Mouse (Mus musculus) 3134 (cell line): Measurements from ENCODE around the gene Zdhhc4.

ENCODE experiments used
- DNase-seq: peaks from one replicate; pipeline ENCODE4 v3.0.0-alpha.2; 2011; ENCODE audit warnings: low spot score; ENCODE audit not compliant: insufficient read length; ENCODE audit errors: extremely low read depth

Gene Zdhhc4

GRCm38 (mm10) chr5:143328690-143329495 is at the start of gene Zdhhc4:
TSS of gene Zdhhc4 (minus strand) at chr5:143329256.
- DNase-seq, result peak; percentile 85

- DNase-seq, result no peak
Observed at GRCm38 (mm10) chr5:143376156-143376555, 47.1 kb upstream of the Zdhhc4 start.

- DNase-seq, result no peak
Observed at GRCm38 (mm10) chr5:143375242-143375641, 46.2 kb upstream of the Zdhhc4 start.

GRCm38 (mm10) chr5:143372818-143373217 is 43.8 kb upstream of the Zdhhc4 start:
- DNase-seq, result no peak

GRCm38 (mm10) chr5:143371146-143371510 is 42.1 kb upstream of the Zdhhc4 start:
- no peak for DNase-seq

- no peak for DNase-seq
Observed at GRCm38 (mm10) chr5:143370416-143371145, 41.5 kb upstream of the Zdhhc4 start.

GRCm38 (mm10) chr5:143369611-143370255 is 40.7 kb upstream of the Zdhhc4 start:
- no peak for DNase-seq

GRCm38 (mm10) chr5:143367931-143368330 is 38.9 kb upstream of the Zdhhc4 start:
- DNase-seq, result no peak

- DNase-seq, result no peak
Observed at GRCm38 (mm10) chr5:143363678-143364615, 34.9 kb upstream of the Zdhhc4 start.

DNA sequence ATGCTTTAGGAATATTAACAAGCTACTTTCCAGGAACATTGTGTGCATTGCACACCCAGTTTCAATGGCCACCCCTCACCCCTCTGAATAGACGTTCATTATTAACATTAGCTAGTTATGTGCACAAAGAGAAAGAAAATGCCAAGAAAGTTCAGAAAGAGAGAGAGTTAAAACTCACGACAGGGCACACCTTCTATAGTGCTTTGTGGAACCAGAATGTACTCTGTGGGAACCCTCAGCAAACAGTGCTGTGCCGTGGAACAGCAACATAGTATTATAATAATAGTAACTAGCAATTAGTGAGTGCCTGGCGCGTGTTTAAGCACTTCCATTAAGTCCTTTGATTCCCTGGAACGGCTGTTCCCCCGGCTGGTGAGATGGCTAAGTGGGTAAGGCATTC is 32.4 kb upstream of the Zdhhc4 start:
- no peak for DNase-seq

DNA sequence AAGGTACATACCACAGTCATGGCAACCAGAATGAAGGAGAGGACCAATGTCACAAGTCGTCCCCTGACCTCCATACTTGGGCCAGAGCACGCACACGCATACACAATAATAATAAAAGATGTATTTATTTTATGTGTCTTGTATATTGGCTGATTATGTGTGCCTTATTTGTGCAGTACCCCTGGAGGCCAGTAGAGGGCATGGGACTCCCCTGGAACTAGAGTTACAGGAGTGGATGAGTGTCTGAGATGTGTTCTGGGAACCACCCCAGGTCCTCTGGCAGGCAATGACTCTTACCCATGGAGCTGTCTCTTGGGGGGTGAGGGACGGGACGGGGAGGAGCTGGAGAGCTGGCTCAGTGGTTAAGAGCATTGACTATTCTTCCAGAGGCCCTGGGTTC is 30.9 kb upstream of the Zdhhc4 start:
- no peak for DNase-seq

DNA sequence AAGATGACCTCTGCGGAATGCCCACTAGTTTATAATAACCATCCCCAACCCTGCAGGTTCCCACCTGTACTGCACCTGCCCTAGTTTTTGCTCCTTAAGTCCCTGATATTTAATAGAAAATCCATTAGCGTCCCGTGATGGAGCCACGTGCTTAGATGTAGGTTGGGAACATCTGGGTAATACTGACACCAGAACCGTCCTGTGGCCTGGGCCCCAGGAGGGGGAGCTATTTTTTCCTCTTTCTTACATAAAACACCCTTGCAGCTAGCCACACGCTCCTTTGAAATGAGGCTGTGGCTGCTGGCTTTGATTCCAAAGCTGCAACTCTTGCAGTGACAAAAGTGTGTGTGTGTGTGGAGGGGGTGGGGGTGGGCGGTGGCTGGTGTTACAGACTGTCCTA is 30.2 kb upstream of the Zdhhc4 start:
- DNase-seq, result no peak

DNA sequence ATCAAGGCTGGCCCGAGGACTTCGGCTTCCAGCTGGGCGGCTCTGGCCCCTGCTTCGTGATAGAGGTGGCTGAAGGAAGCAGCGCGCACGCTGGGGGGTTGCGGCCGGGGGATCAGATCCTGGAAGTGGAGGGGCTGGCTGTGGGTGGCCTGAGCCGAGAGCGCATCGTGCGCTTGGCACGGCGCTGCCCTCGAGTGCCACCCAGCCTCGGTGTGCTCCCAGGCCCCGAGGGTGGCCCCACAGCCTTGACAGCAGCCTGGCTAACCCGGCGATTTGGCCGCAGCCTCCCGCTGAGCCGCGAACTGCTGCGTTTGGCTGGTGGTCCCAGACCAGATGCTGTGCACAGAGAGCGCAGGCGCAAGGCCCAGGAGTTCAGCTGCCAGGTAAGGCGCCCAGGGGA is 28.5 kb upstream of the Zdhhc4 start:
- DNase-seq, result no peak

DNA sequence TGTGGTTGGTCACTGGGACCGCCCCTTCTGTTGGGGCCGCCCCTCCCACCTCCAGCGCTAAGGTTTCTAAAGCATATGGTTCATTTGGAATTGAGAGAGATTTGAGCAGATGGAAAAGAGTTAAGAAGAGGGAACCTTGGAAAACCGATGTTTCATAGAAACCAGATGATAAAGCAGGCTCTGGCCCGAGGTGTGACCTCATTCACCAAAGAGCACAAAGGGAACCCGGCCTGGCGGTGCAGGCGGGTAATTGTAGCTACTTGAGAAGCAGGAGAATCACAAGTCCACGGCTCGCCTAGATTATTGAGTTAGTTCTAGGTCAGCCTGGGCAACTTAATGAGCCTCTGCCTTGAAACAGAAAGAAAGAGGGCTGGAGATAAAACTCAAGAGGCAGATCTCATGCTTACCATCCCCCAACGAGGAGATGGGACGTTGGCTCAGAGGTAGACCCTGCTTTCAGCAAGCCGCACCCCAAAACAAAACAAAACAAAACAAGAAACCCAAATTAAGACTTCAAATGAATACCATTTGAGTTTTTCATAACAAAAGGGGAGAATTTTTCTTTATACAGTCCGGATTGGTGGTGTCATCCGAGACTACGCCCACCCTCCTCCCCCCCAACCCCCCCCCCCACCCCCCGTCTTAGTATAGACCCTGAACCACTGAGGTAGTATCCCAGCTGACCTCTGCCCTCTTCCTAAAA is 27.8 kb upstream of the Zdhhc4 start, which contains the start of gene Grid2ip:
Gene Grid2ip, plus strand, starts transcription at position 653 of the 703 bp plus-strand sequence.
- no peak for DNase-seq

DNA sequence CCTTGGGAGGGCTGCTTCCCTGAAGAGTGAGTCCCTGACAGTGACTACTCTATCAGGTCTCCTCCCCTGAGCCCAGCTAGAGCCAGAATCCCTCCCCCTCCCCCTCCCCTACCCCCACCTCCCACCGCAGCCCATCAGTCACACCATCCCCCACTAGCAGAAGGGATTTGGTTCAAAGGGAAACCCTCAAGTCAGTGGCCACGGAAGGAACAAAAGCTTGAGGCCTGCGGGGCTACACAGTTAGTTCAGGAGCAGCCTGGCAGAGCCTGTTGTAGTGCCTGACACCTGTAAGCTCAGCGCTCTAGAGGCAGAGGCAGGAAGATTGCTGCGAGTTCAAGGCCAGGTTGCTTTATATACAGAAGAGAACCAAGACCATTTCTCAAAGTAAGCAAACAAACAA is 27.0 kb upstream of the Zdhhc4 start:
- no peak for DNase-seq

DNA sequence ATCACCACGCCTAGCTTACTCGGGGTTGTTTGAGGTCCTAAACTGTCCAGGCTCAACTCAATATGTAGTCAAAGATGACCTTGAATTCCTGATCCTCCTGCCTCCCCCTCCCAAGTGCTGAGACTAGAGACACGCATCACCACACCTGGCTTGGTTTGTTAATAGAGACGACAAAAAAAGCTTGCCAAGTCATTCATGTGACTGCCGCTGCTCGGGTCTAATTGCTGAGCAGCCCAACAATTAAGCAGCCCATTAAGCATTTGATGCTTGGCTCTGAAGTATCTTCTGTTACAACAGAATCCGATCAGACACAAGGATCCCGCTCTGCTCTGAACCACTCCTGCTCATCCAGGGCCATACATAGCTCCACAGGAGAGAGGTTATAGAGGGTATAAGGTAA is 17.3 kb upstream of the Zdhhc4 start:
- no peak for DNase-seq

DNA sequence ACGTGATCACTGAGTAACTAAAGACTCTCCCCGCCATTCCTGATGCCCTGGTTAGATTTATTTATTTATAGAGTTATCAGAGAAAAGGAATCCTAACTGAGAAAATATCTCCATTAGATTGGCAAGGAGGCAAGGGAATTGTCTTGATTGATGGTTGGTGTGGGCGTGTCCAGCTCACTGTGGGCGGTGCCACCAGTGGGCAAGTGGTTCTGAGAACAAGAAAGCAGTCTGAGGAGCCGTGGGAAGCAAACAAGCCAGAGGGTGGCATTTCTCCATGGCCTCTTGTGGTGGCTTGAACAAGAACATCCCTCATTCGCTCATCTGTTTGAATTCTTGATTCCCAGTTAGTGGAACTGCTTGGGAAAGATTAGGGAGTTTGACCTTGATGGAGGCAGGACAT is 10.5 kb upstream of the Zdhhc4 start:
- no peak for DNase-seq

GRCm38 (mm10) chr5:143336559-143336958 is 7.5 kb upstream of the Zdhhc4 start:
- no peak for DNase-seq

DNA sequence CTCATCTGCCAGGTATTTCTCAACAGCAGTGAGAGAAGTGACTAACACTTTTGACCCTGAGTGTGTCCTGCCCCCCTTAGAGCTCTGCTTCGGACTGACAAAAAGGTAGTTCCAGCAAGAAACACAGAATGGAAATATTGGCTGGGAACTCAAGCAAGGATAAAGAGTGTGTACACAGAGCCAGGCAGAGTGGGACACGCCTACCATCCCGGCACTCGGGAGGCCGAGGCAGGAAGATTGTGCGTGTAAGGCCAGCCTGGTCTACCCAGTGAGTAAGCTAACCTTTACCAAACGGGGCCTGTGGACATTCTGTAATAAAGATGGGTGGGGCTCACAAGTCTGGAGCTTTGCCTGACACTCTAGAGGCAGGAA is 6.0 kb upstream of the Zdhhc4 start:
- DNase-seq, result no peak
